Mouse (Mus musculus) hindbrain, embryonic 16.5 days (tissue): Measurements from ENCODE around the gene Edaradd. TPM values are rescaled to one million over a fixed set of nuclear protein-coding genes. Genes with fewer than 3 reads are reported as not detected.
A peak's percentile ranks its signal among the peaks of the same experiment; 100 is the strongest.
"Not testable (repeated sequence)": the region's sequence is repeated elsewhere in the genome, so short reads cannot be mapped to it uniquely, and the experiment has no call there.

Source experiments
- ATAC-seq: fragments of 200-750 bp; cut with Nextera tagmentation; 2 replicates; pipeline ENCODE4 v1.8.0; 2017; ENCODE audit warnings: moderate TSS enrichment, moderate library complexity
- H3K27ac ChIP-seq: fragments of 300-500 bp; sonication (generic); 2 replicates; pipeline ENCODE4 v1.5.1; 2014; ENCODE audit warnings: low read depth, mild to moderate bottlenecking, control low read depth, low read length, moderate library complexity
- H3K27me3 ChIP-seq: fragments of 300-500 bp; sonication (generic); replicated peaks from 2 replicates; pipeline ENCODE4 v1.6.1; 2014; ENCODE audit warnings: low read length; ENCODE audit not compliant: control insufficient read depth, insufficient read depth
- H3K36me3 ChIP-seq: fragments of 300-500 bp; sonication (generic); 2 replicates; pipeline ENCODE4 v1.6.1; 2014; ENCODE audit warnings: mild to moderate bottlenecking, low read length, moderate library complexity, mixed read lengths; ENCODE audit not compliant: control insufficient read depth, insufficient read depth
- H3K4me1 ChIP-seq: fragments of 300-500 bp; sonication (generic); 2 replicates; pipeline ENCODE4 v1.6.1; 2014; ENCODE audit warnings: low read depth, low read length; ENCODE audit not compliant: control insufficient read depth, insufficient read depth
- H3K4me2 ChIP-seq: fragments of 300-500 bp; sonication (generic); 2 replicates; pipeline ENCODE4 v1.6.1; 2014; ENCODE audit warnings: mild to moderate bottlenecking, low read length, control low read depth, moderate library complexity
- H3K4me3 ChIP-seq: fragments of 300-500 bp; sonication (generic); 2 replicates; pipeline ENCODE4 v1.5.1; 2014; ENCODE audit warnings: mild to moderate bottlenecking, low read length, control low read depth, moderate library complexity
- H3K9ac ChIP-seq: fragments of 300-500 bp; sonication (generic); 2 replicates; pipeline ENCODE4 v1.6.1; 2014; ENCODE audit warnings: low read depth, mild to moderate bottlenecking, control low read depth, low read length, moderate library complexity
- H3K9me3 ChIP-seq: fragments of 300-500 bp; sonication (generic); 2 replicates; pipeline ENCODE4 v1.6.1; 2014; ENCODE audit warnings: mild to moderate bottlenecking, low read length, moderate library complexity; ENCODE audit not compliant: control insufficient read depth
- WGBS: fragments of 180-500 bp; shearing (Covaris S2); extraction: QIAGEN DNeasy Blood & Tissue Kit; methylation state at CpG from one replicate; pipeline ENCODE4 v1.1.7; 2014; 5-methylcytosine and 5-hydroxymethylcytosine counted together
- polyA plus RNA-seq: library from polyadenylated mRNA; unstranded; fragments of >200 nt; fragmentation: Nextera tagmentation; extraction: Ambion mirVana; gene quantifications from 2 replicates; pipeline ENCODE4 v1.2.1, GENCODE M21; 2015

The Edaradd gene
- polyA plus RNA-seq, 1 experiment from 2014 or later = 2.0 TPM

- 40% methylated on average over 7 of the region's 8 CpGs for WGBS
- H3K4me2 ChIP-seq = no peak overlapping the region
- no peak overlapping the region for H3K27ac ChIP-seq
- H3K9me3 ChIP-seq = no peaks in the 10 kb centered on the region
- no peak overlapping the region for H3K9ac ChIP-seq
- ATAC-seq = peak; percentile 91
- no peak overlapping the region for H3K4me3 ChIP-seq
- no peaks in the 10 kb centered on the region for H3K27me3 ChIP-seq
- no peaks in the 10 kb centered on the region for H3K4me1 ChIP-seq
- H3K36me3 ChIP-seq = no peaks in the 10 kb centered on the region
These were observed 46.4 kb downstream of the Edaradd start for GRCm38 (mm10) chr13:12473724-12474378.

GRCm38 (mm10) chr13:12468488-12468887, 51.8 kb downstream of the Edaradd start:
- no peaks in the 10 kb centered on the region for H3K36me3 ChIP-seq
- ATAC-seq = no peak
- no peak overlapping the region for H3K4me2 ChIP-seq
- no peak overlapping the region for H3K4me3 ChIP-seq
- 96% methylated on average over 1 of the region's 1 CpGs for WGBS
- H3K9ac ChIP-seq = no peak overlapping the region
- H3K9me3 ChIP-seq = no peaks in the 10 kb centered on the region
- H3K27me3 ChIP-seq = no peaks in the 10 kb centered on the region
- H3K4me1 ChIP-seq = no peaks in the 10 kb centered on the region
- H3K27ac ChIP-seq = no peak overlapping the region

- H3K4me1 ChIP-seq = peaks cover 7% of the 10 kb centered on the region
- no peak within 1 kb of the TSS for H3K9ac ChIP-seq
- ATAC-seq = no peak
- no peak within 1 kb of the TSS for H3K4me3 ChIP-seq
- H3K27me3 ChIP-seq = no peaks in the 10 kb centered on the region
- H3K9me3 ChIP-seq = no peaks in the 10 kb centered on the region
- 90% methylated on average over 1 of the region's 1 CpGs for WGBS
- no peak within 1 kb of the TSS for H3K4me2 ChIP-seq
- H3K36me3 ChIP-seq = no peaks in the 10 kb centered on the region
- no peak within 1 kb of the TSS for H3K27ac ChIP-seq
These were observed 55.4 kb downstream of the Edaradd start, which contains the start of gene Lgals8 for GRCm38 (mm10) chr13:12464844-12465243. TSS of gene Lgals8 (minus strand) at chr13:12464944.

- not testable (repeated sequence) for H3K27ac ChIP-seq, H3K27me3 ChIP-seq, H3K4me3 ChIP-seq, H3K4me2 ChIP-seq, H3K4me1 ChIP-seq, H3K9me3 ChIP-seq, H3K9ac ChIP-seq, ATAC-seq, H3K36me3 ChIP-seq
- 86% methylated on average over 6 of the region's 6 CpGs for WGBS
These were observed 56.1 kb downstream of the Edaradd start for GRCm38 (mm10) chr13:12464159-12464558.

GRCm38 (mm10) chr13:12462623-12463022, 57.6 kb downstream of the Edaradd start:
- no peak for ATAC-seq
- H3K4me3 ChIP-seq = no peak overlapping the region

GRCm38 (mm10) chr13:12461730-12462119, 58.5 kb downstream of the Edaradd start:
- under 1% methylated on average over 7 of the region's 7 CpGs for WGBS
- Histone ChIP-seq H3K27me3 (no peaks in the 10 kb centered on the region), H3K4me1 (peaks cover 8% of the 10 kb centered on the region), H3K36me3 (no peaks in the 10 kb centered on the region), H3K4me2 (peak overlapping the region; percentile 78), H3K9me3 (no peaks in the 10 kb centered on the region), H3K9ac (peak overlapping the region; percentile 80), H3K4me3 (peak overlapping the region; percentile 79), H3K27ac (peak overlapping the region; percentile 83; the same call in 1 of the 2 replicates)
- no peak; the same call in 1 of the 2 replicates for ATAC-seq

More at GRCm38 (mm10) chr13:12462623-12463022, 57.6 kb downstream of the Edaradd start:
- Histone ChIP-seq H3K4me1 (peaks cover 8% of the 10 kb centered on the region), H3K27me3 (no peaks in the 10 kb centered on the region), H3K4me2 (no peak overlapping the region), H3K27ac (no peak overlapping the region), H3K9me3 (no peaks in the 10 kb centered on the region), H3K36me3 (no peaks in the 10 kb centered on the region), H3K9ac (no peak overlapping the region)
- WGBS = 85% methylated on average over 4 of the region's 4 CpGs

GRCm38 (mm10) chr13:12460881-12461729, 59.1 kb downstream of the Edaradd start:
- H3K4me2 ChIP-seq = peak overlapping the region; percentile 78
- peak overlapping the region; percentile 83 for H3K27ac ChIP-seq
- no peaks in the 10 kb centered on the region for H3K36me3 ChIP-seq
- peak overlapping the region; percentile 79 for H3K4me3 ChIP-seq
- H3K4me1 ChIP-seq = peaks cover 8% of the 10 kb centered on the region
- peak overlapping the region; percentile 80 for H3K9ac ChIP-seq
- H3K27me3 ChIP-seq = no peaks in the 10 kb centered on the region
- no peaks in the 10 kb centered on the region for H3K9me3 ChIP-seq
- ATAC-seq = peak; percentile 96
- WGBS = under 1% methylated on average over 59 of the region's 59 CpGs

GRCm38 (mm10) chr13:12460443-12460842, 59.8 kb downstream of the Edaradd start:
- Histone ChIP-seq H3K9ac (peak overlapping the region; percentile 80), H3K9me3 (no peaks in the 10 kb centered on the region), H3K4me2 (peak overlapping the region; percentile 78), H3K27me3 (no peaks in the 10 kb centered on the region), H3K4me1 (peaks cover 8% of the 10 kb centered on the region), H3K36me3 (no peaks in the 10 kb centered on the region), H3K27ac (peak overlapping the region; percentile 83), H3K4me3 (peak overlapping the region; percentile 79)
- no peak for ATAC-seq
- WGBS = 8% methylated on average over 8 of the region's 8 CpGs

GRCm38 (mm10) chr13:12456711-12457110, 63.5 kb downstream of the Edaradd start:
- Histone ChIP-seq H3K4me1 (peaks cover 5% of the 10 kb centered on the region), H3K27me3 (no peaks in the 10 kb centered on the region), H3K9ac (no peak overlapping the region), H3K4me3 (no peak overlapping the region), H3K9me3 (no peaks in the 10 kb centered on the region), H3K36me3 (0 out of 2 replicates have a peak, but pooled peaks cover 2% of the 10 kb centered on the region), H3K4me2 (no peak overlapping the region), H3K27ac (no peak overlapping the region)
- WGBS = 82% methylated on average over 7 of the region's 7 CpGs
- no peak for ATAC-seq
